Mouse (Mus musculus) cerebellum, postnatal 14 days (tissue): ENCODE data around the gene Osbpl9.
A peak's percentile ranks its signal among the peaks of the same experiment; 100 is the strongest.

Experiments used
- DNase-seq, 2 experiments: peaks; one replicate each; pipeline ENCODE4 v3.0.0; 2021; ENCODE audit warnings: mixed read lengths in 2 of 2

The Osbpl9 gene

GRCm38 (mm10) chr4:109026543-109026942 is 175.5 kb downstream of the Osbpl9 start:
- DNase-seq: no peak

- no peak for DNase-seq
Measured at GRCm38 (mm10) chr4:109025061-109025460, 177.0 kb downstream of the Osbpl9 start.

GRCm38 (mm10) chr4:109021976-109022375 is 180.1 kb downstream of the Osbpl9 start:
- no peak for DNase-seq

GRCm38 (mm10) chr4:109019301-109019700 is 182.8 kb downstream of the Osbpl9 start:
- no peak for DNase-seq

GRCm38 (mm10) chr4:109017441-109017840 is 184.6 kb downstream of the Osbpl9 start:
- DNase-seq: peak; percentile 24 to 30

- no peak for DNase-seq
Measured at GRCm38 (mm10) chr4:109014091-109014490, 188.0 kb downstream of the Osbpl9 start.
